Mouse (Mus musculus) embryonic facial prominence, embryonic 10.5 days (tissue): ENCODE data around the gene Kbtbd3. TPM values are rescaled to one million over a fixed set of nuclear protein-coding genes. Genes with fewer than 3 reads are reported as not detected.

Experiments used
- DNase-seq: peaks from one replicate; pipeline ENCODE4 v3.0.0-alpha.2; 2017; ENCODE audit warnings: low spot score
- H3K27ac ChIP-seq: fragments of 300-500 bp; sonication (generic); replicated peaks from 2 replicates; pipeline ENCODE4 v1.5.1; 2016; ENCODE audit warnings: mild to moderate bottlenecking
- H3K27me3 ChIP-seq: fragments of 300-500 bp; sonication (generic); replicated peaks from 2 replicates; pipeline ENCODE4 v1.6.1; 2016; ENCODE audit warnings: low read depth, mild to moderate bottlenecking; ENCODE audit not compliant: poor library complexity, severe bottlenecking
- H3K36me3 ChIP-seq: fragments of 300-500 bp; sonication (generic); replicated peaks from 2 replicates; pipeline ENCODE4 v1.6.1; 2016; ENCODE audit warnings: mild to moderate bottlenecking, moderate library complexity
- H3K4me1 ChIP-seq: fragments of 300-500 bp; sonication (generic); 2 replicates; pipeline ENCODE4 v1.6.1; 2016
- H3K4me3 ChIP-seq: fragments of 300-500 bp; sonication (generic); 2 replicates; pipeline ENCODE4 v1.5.1; 2016; ENCODE audit warnings: mild to moderate bottlenecking, moderate library complexity
- H3K9me3 ChIP-seq: fragments of 300-500 bp; sonication (generic); 2 replicates; pipeline ENCODE4 v1.6.1; 2016; ENCODE audit warnings: mild to moderate bottlenecking
- WGBS: fragments of 180-500 bp; shearing (Covaris S2); methylation state at CpG from one replicate; pipeline ENCODE4 v1.1.7; 2016; 5-methylcytosine and 5-hydroxymethylcytosine counted together
- polyA plus RNA-seq: library from polyadenylated mRNA; unstranded; fragments of >200 nt; fragmentation: Nextera tagmentation; extraction: Ambion mirVana; gene quantifications from 2 replicates; pipeline ENCODE4 v1.2.1, GENCODE M21; 2016

The Kbtbd3 gene
- polyA plus RNA-seq, result 5.3 and 5.7 TPM in 2 replicates

DNA sequence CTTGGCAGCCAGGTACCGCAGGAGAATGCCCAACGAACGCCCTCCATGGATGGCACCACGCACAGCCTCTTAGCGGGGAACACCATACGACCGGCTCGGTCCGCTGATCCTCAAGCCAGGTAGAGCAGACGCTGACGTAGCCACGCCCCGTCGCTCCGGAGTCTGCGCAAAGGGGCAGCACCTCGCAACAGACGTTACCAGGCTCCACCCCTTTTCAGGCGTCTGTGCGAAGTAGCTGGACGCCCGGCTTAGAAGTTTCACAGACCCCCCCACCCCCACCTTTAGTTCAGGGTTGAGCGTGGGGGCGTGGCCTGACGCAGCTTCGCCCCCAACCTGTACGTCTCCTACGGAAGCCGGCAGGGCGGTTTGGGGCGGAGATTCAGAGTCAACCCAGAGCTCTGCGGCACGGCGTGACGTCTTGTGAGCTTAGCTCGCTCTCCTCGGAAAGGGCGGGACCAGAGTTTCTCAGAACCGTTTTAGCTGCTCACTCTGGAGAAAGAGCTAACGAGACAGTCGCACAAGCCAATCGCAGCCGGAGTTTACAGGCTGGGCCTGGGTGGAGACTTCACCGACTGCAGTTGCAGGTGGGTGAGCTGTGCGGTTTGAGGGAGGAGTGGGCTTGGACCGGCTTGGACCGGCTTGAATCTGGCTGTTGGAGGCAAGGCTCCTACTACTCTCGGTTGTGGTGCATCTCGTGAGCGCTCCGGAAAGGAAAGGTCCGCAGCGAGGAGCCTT, at the start of gene Kbtbd3, which contains the start of gene Aasdhppt:
Kbtbd3 (plus strand) TSS at position 483 of the 735 bp plus-strand sequence.
Aasdhppt (minus strand) TSS at position 121 of the 735 bp plus-strand sequence.
- H3K9me3 ChIP-seq, result no peaks in the 10 kb centered on the region
- H3K36me3 ChIP-seq, result peaks cover 6% of the 10 kb centered on the region
- WGBS, result under 1% methylated on average over 53 of the region's 53 CpGs
- H3K4me3 ChIP-seq, result peak within 1 kb of the TSS; percentile 80
- no peaks in the 10 kb centered on the region for H3K27me3 ChIP-seq
- peaks cover 20% of the 10 kb centered on the region for H3K4me1 ChIP-seq
- H3K27ac ChIP-seq, result peak within 1 kb of the TSS; percentile 94
- DNase-seq, result peak; percentile 99

GRCm38 (mm10) chr9:4259841-4260745, 49.5 kb upstream of the Kbtbd3 start:
- H3K9me3 ChIP-seq, result peaks cover 23% of the 10 kb centered on the region
- 53% methylated on average over 65 of the region's 65 CpGs for WGBS

GRCm38 (mm10) chr9:4260746-4261090, 48.9 kb upstream of the Kbtbd3 start:
- no peaks in the 10 kb centered on the region for H3K4me1 ChIP-seq
- H3K4me3 ChIP-seq, result peak overlapping the region; percentile 43
- H3K36me3 ChIP-seq, result no peaks in the 10 kb centered on the region
- peaks cover 23% of the 10 kb centered on the region for H3K9me3 ChIP-seq
- H3K27me3 ChIP-seq, result no peaks in the 10 kb centered on the region
- H3K27ac ChIP-seq, result no peak overlapping the region
- DNase-seq, result no peak
- WGBS, result 66% methylated on average over 12 of the region's 12 CpGs

More at GRCm38 (mm10) chr9:4259841-4260745, 49.5 kb upstream of the Kbtbd3 start:
- peak; percentile 89 for DNase-seq
- Histone ChIP-seq H3K4me3 (peak overlapping the region; percentile 43), H3K27ac (no peak overlapping the region), H3K4me1 (no peaks in the 10 kb centered on the region), H3K36me3 (no peaks in the 10 kb centered on the region), H3K27me3 (no peaks in the 10 kb centered on the region)

DNA sequence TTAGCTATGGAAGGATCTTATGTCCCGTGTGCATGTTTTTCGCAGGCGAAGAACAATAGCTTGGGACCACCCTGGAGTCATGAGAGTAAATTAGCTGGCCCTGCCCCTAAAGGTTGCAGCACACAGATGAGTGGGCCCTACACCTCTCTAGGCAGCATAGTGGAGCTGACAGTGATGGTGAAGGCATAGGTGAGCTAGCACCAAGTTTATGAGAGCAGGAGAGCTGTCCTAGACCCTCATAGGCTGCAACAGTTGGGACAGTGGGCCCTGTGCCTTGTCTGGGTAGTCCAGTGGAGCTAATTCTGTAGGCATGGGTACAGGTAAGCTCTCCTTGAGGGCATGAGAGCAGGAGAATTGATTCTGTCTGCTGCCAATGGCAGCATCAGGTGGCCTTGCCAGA, 42.8 kb upstream of the Kbtbd3 start:
- no peak overlapping the region for H3K4me3 ChIP-seq
- no peaks in the 10 kb centered on the region for H3K36me3 ChIP-seq
- 0 out of 2 replicates have a peak, but pooled peaks cover 5% of the 10 kb centered on the region for H3K9me3 ChIP-seq
- no peaks in the 10 kb centered on the region for H3K4me1 ChIP-seq
- H3K27me3 ChIP-seq, result no peaks in the 10 kb centered on the region
- H3K27ac ChIP-seq, result no peak overlapping the region
- 88% methylated on average over 3 of the region's 3 CpGs for WGBS
- no peak for DNase-seq

GRCm38 (mm10) chr9:4283850-4284249, 25.8 kb upstream of the Kbtbd3 start:
- peaks cover 27% of the 10 kb centered on the region for H3K36me3 ChIP-seq
- WGBS, result 12% methylated on average over 3 of the region's 3 CpGs
- no peaks in the 10 kb centered on the region for H3K4me1 ChIP-seq
- no peaks in the 10 kb centered on the region for H3K9me3 ChIP-seq
- no peak for DNase-seq
- H3K4me3 ChIP-seq, result no peak overlapping the region
- H3K27ac ChIP-seq, result no peak overlapping the region
- no peaks in the 10 kb centered on the region for H3K27me3 ChIP-seq

DNA sequence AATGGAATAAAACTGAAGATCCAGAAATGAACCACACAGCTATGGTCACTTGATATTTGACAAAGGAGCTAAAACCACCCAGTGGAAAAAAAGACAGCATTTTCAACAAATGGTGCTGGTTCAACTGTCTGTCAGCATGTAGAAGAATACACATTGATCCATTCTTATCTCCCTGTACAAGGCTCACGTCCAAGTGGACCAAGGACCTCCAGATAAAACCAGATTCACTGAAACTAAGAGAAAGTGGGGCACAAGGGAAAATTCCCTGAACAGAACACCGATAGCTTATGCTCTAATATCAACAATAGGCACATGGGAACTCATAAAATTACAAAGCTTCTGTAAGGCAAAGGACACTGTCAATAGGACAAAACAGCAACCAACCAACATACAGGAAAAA, 9.2 kb upstream of the Kbtbd3 start:
- H3K4me1 ChIP-seq, result no peaks in the 10 kb centered on the region
- H3K36me3 ChIP-seq, result peaks cover 61% of the 10 kb centered on the region
- WGBS, result 94% methylated on average over 2 of the region's 2 CpGs
- H3K4me3 ChIP-seq, result no peak overlapping the region
- no peaks in the 10 kb centered on the region for H3K9me3 ChIP-seq
- H3K27ac ChIP-seq, result no peak overlapping the region
- H3K27me3 ChIP-seq, result no peaks in the 10 kb centered on the region
- DNase-seq, result no peak

DNA sequence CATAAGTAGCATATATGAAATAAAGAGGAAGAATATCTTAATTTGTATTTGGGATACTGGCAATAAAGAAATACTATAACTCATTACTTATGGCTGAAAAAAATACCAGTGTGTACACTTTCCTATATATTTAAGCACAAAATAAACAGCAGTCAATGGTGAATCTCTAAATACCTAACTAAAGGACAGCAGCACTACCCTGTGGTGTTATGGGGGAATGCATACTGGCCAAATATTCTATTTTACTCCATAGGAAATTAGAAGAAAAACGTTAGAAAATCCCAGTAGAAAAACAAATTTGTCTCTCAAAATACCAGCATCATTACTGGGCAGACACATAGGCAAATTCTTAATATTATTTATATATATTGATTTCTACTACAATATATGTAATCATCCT, 4.8 kb upstream of the Kbtbd3 start:
- H3K36me3 ChIP-seq, result peaks cover 32% of the 10 kb centered on the region

GRCm38 (mm10) chr9:4308628-4309350, 844 bp upstream of the Kbtbd3 start:
- no peak for DNase-seq
- peak overlapping the region; percentile 94 for H3K27ac ChIP-seq
- no peaks in the 10 kb centered on the region for H3K27me3 ChIP-seq
- peaks cover 20% of the 10 kb centered on the region for H3K4me1 ChIP-seq
- H3K36me3 ChIP-seq, result peaks cover 6% of the 10 kb centered on the region
- under 1% methylated on average over 36 of the region's 36 CpGs for WGBS
- no peaks in the 10 kb centered on the region for H3K9me3 ChIP-seq
- H3K4me3 ChIP-seq, result peak overlapping the region; percentile 80

More for the DNA sequence above, 4.8 kb upstream of the Kbtbd3 start:
- no peak for DNase-seq
- no peaks in the 10 kb centered on the region for H3K27me3 ChIP-seq
- no peaks in the 10 kb centered on the region for H3K9me3 ChIP-seq
- H3K4me3 ChIP-seq, result no peak overlapping the region
- H3K27ac ChIP-seq, result no peak overlapping the region
- WGBS, result 58% methylated on average over 1 of the region's 1 CpGs
- peaks cover 14% of the 10 kb centered on the region for H3K4me1 ChIP-seq

DNA sequence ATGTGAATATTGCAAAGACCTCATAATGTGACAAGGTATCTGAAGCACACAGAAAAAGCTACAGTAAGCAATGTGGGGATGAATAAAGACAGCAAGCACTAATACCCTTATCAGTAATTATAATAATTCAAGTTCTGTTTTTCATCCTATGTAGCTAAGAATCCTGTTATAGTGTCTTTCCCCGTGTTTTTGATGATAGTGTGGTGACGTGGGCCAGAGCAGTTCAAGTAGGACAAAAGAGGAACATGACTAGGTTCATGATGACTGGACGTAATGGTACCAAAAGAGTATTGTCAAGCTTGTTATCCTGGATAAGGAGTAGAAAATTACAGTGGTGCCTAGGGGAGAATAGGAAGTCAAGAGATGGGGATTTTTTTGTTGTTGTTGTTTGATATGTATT, 1.1 kb downstream of the Kbtbd3 start:
- no peaks in the 10 kb centered on the region for H3K9me3 ChIP-seq
- peaks cover 5% of the 10 kb centered on the region for H3K36me3 ChIP-seq
- H3K4me3 ChIP-seq, result peak overlapping the region; percentile 80
- DNase-seq, result no peak
- peaks cover 20% of the 10 kb centered on the region for H3K4me1 ChIP-seq
- no peaks in the 10 kb centered on the region for H3K27me3 ChIP-seq
- WGBS, result 80% methylated on average over 3 of the region's 3 CpGs
- H3K27ac ChIP-seq, result peak overlapping the region; percentile 94; the same call in 1 of the 2 replicates

- DNase-seq, result no peak
- H3K36me3 ChIP-seq, result peaks cover 2% of the 10 kb centered on the region; the same call in 1 of the 2 replicates
- H3K9me3 ChIP-seq, result no peaks in the 10 kb centered on the region
- 82% methylated on average over 3 of the region's 3 CpGs for WGBS
- peaks cover 20% of the 10 kb centered on the region for H3K4me1 ChIP-seq
- no peaks in the 10 kb centered on the region for H3K27me3 ChIP-seq
- no peak overlapping the region for H3K27ac ChIP-seq
- H3K4me3 ChIP-seq, result 0 out of 2 replicates have a peak overlapping the region, but pooled peaks have one; percentile 80
These were observed 1.5 kb downstream of the Kbtbd3 start for GRCm38 (mm10) chr9:4311162-4311561.

GRCm38 (mm10) chr9:4313946-4314345, 4.3 kb downstream of the Kbtbd3 start:
- Histone ChIP-seq H3K9me3 (no peaks in the 10 kb centered on the region), H3K36me3 (no peaks in the 10 kb centered on the region), H3K4me3 (no peak overlapping the region), H3K27me3 (no peaks in the 10 kb centered on the region), H3K27ac (no peak overlapping the region), H3K4me1 (peaks cover 7% of the 10 kb centered on the region)
- WGBS, result 91% methylated on average over 4 of the region's 4 CpGs
- no peak for DNase-seq

DNA sequence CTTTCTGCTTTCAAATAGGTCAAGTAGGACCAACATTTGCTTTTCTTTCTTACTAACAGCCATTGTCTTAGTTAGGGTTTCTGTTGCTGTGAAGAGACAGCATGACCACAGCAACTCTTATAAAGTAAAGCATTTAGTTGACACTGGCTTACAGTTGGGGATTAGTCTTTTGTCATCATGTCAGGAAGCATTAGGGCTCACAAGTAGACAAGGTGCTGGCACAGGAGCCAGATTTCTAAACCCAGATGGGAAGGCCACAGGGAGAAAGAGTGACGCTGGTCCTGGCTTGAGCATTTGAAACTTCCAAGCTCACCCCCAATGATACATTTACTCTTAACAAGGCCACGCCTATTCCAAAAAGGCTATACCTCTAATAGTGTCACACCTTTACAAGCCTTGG, 6.1 kb downstream of the Kbtbd3 start:
- H3K27ac ChIP-seq, result no peak overlapping the region
- DNase-seq, result no peak
- H3K4me3 ChIP-seq, result no peak overlapping the region
- H3K9me3 ChIP-seq, result no peaks in the 10 kb centered on the region
- H3K4me1 ChIP-seq, result peaks cover 1% of the 10 kb centered on the region
- H3K36me3 ChIP-seq, result no peaks in the 10 kb centered on the region
- WGBS, result 82% methylated on average over 2 of the region's 2 CpGs
- no peaks in the 10 kb centered on the region for H3K27me3 ChIP-seq
